Mouse (Mus musculus) heart, postnatal 0 days (tissue): ENCODE results near the gene Tnnc2. TPM values are rescaled to one million over a fixed set of nuclear protein-coding genes. Genes with fewer than 3 reads are reported as not detected.
"Not testable (repeated sequence)": the region's sequence is repeated elsewhere in the genome, so short reads cannot be mapped to it uniquely, and the experiment has no call there.

Experiments
- ATAC-seq: fragments of 200-750 bp; cut with Nextera tagmentation; 2 replicates; pipeline ENCODE4 v1.8.0; 2017; ENCODE audit warnings: low read depth, moderate number of reproducible peaks, moderate library complexity; ENCODE audit not compliant: insufficient read depth
- DNase-seq: peaks from one replicate; pipeline ENCODE4 v3.0.0-alpha.2; 2016; ENCODE audit warnings: low spot score
- H3K27ac ChIP-seq: fragments of 300-500 bp; sonication (generic); 2 replicates; pipeline ENCODE4 v1.5.1; 2014; ENCODE audit warnings: low read depth, mild to moderate bottlenecking
- H3K27me3 ChIP-seq: fragments of 300-500 bp; sonication (generic); 2 replicates; pipeline ENCODE4 v1.6.1; 2014; ENCODE audit warnings: low read length, mixed read lengths; ENCODE audit not compliant: control insufficient read depth, insufficient read depth
- H3K36me3 ChIP-seq: fragments of 300-500 bp; sonication (generic); replicated peaks from 2 replicates; pipeline ENCODE4 v1.6.1; 2014; ENCODE audit warnings: low read length, mixed read lengths; ENCODE audit not compliant: control insufficient read depth, insufficient read depth
- H3K4me1 ChIP-seq: fragments of 300-500 bp; sonication (generic); 2 replicates; pipeline ENCODE4 v1.6.1; 2014; ENCODE audit warnings: antibody characterized with exemption; ENCODE audit not compliant: control insufficient read depth, insufficient read depth
- H3K4me2 ChIP-seq: fragments of 300-500 bp; sonication (generic); 2 replicates; pipeline ENCODE4 v1.6.1; 2014; ENCODE audit warnings: low read depth, mild to moderate bottlenecking, low read length, moderate library complexity
- H3K4me3 ChIP-seq: fragments of 300-500 bp; sonication (generic); 2 replicates; pipeline ENCODE4 v1.5.1; 2014; ENCODE audit warnings: low read depth, low read length
- H3K9ac ChIP-seq: fragments of 300-500 bp; sonication (generic); replicated peaks from 2 replicates; pipeline ENCODE4 v1.6.1; 2014; ENCODE audit warnings: low read depth, low read length, mixed read lengths
- H3K9me3 ChIP-seq: fragments of 300-500 bp; sonication (generic); replicated peaks from 2 replicates; pipeline ENCODE4 v1.6.1; 2016; ENCODE audit warnings: low read length; ENCODE audit not compliant: control insufficient read depth
- CTCF ChIP-seq: IDR thresholded peaks from 2 replicates; pipeline ENCODE4 v1.5.1; 2016; ENCODE audit warnings: antibody characterized with exemption, control low read depth, low read depth
- EP300 ChIP-seq: IDR thresholded peaks from 2 replicates; pipeline ENCODE4 v1.6.1; 2016; ENCODE audit warnings: antibody characterized with exemption, low read depth
- WGBS: fragments of 180-500 bp; shearing (Covaris S2); extraction: QIAGEN DNeasy Blood & Tissue Kit; methylation state at CpG from one replicate; pipeline ENCODE4 v1.1.7; 2014; 5-methylcytosine and 5-hydroxymethylcytosine counted together
- polyA plus RNA-seq: library from polyadenylated mRNA; unstranded; fragments of >200 nt; fragmentation: Nextera tagmentation; extraction: Ambion mirVana; gene quantifications from 2 replicates; pipeline ENCODE4 v1.2.1, GENCODE M21; 2015
- total RNA-seq: library from RNA; depleted of rRNA; stranded (reverse); fragments of >200 nt; gene quantifications from 2 replicates; pipeline ENCODE4 v1.2.3, GENCODE M21; 2014; ENCODE audit warnings: low replicate concordance

The Tnnc2 gene
- total and polyA plus RNA-seq, 2 experiments from 2014 or later: 0.25 to 5.0 TPM

GRCm38 (mm10) chr2:164804533-164805331, 25.0 kb upstream of the Tnnc2 start, which contains the start of the genes Acot8 and Zswim3:
Gene Acot8, minus strand, starts transcription at chr2:164804882.
Gene Zswim3, plus strand, starts transcription at chr2:164805098.
- H3K9me3 ChIP-seq: no peaks in the 10 kb centered on the region
- no peaks in the 10 kb centered on the region for H3K27me3 ChIP-seq
- ATAC-seq (peak; percentile 96), DNase-seq (peak; percentile 99)
- peak within 1 kb of the TSS; percentile 82 for H3K9ac ChIP-seq
- TF ChIP-seq EP300 (peak; percentile 83), CTCF (no peak)
- peak within 1 kb of the TSS; percentile 86 for H3K27ac ChIP-seq
- WGBS: under 1% methylated on average over 47 of the region's 47 CpGs
- peak within 1 kb of the TSS; percentile 78 for H3K4me2 ChIP-seq
- peaks cover 7% of the 10 kb centered on the region for H3K36me3 ChIP-seq
- H3K4me1 ChIP-seq: peaks cover 18% of the 10 kb centered on the region
- peak within 1 kb of the TSS; percentile 81 for H3K4me3 ChIP-seq

DNA sequence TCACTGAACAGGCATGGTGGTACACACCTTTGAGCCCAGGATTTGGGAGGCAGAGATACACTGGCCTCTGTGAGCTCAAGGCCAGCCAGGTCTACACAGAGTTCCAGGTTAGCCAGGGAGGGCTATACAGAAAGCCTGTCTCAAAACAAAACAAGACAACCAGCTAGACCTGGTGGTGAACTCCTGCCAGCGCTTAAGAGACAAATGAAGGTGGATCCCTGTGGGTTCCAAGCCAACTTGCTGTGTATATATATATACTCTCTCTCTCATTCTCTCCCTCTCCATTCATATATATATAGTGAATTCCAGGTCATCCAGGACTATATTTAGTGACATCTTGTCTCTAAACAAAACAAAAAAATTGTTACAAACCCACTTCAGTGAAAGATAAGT, 24.1 kb upstream of the Tnnc2 start:
- Histone ChIP-seq H3K27me3 (no peaks in the 10 kb centered on the region), H3K27ac (peak overlapping the region; percentile 85), H3K9me3 (no peaks in the 10 kb centered on the region), H3K4me3 (peak overlapping the region; percentile 81), H3K36me3 (peaks cover 9% of the 10 kb centered on the region), H3K4me1 (peaks cover 18% of the 10 kb centered on the region), H3K4me2 (peak overlapping the region; percentile 67), H3K9ac (peak overlapping the region; percentile 82)
- no peak for DNase-seq
- TF ChIP-seq CTCF (no peak), EP300 (no peak)
- no peak for ATAC-seq
- 36% methylated on average over 1 of the region's 1 CpGs for WGBS

- no peaks in the 10 kb centered on the region for H3K27me3 ChIP-seq
- peaks cover 18% of the 10 kb centered on the region for H3K4me1 ChIP-seq
- H3K4me3 ChIP-seq: peak overlapping the region; percentile 81; the same call in 1 of the 2 replicates
- H3K9me3 ChIP-seq: no peaks in the 10 kb centered on the region
- TF ChIP-seq CTCF (no peak), EP300 (no peak)
- peak overlapping the region; percentile 67; the same call in 1 of the 2 replicates for H3K4me2 ChIP-seq
- no peak for DNase-seq
- H3K36me3 ChIP-seq: peaks cover 10% of the 10 kb centered on the region
- peak overlapping the region; percentile 82; the same call in 1 of the 2 replicates for H3K9ac ChIP-seq
- no peak overlapping the region for H3K27ac ChIP-seq
- no peak for ATAC-seq
- 82% methylated on average over 16 of the region's 16 CpGs for WGBS
Observed at GRCm38 (mm10) chr2:164803201-164803920, 23.6 kb upstream of the Tnnc2 start.

DNA sequence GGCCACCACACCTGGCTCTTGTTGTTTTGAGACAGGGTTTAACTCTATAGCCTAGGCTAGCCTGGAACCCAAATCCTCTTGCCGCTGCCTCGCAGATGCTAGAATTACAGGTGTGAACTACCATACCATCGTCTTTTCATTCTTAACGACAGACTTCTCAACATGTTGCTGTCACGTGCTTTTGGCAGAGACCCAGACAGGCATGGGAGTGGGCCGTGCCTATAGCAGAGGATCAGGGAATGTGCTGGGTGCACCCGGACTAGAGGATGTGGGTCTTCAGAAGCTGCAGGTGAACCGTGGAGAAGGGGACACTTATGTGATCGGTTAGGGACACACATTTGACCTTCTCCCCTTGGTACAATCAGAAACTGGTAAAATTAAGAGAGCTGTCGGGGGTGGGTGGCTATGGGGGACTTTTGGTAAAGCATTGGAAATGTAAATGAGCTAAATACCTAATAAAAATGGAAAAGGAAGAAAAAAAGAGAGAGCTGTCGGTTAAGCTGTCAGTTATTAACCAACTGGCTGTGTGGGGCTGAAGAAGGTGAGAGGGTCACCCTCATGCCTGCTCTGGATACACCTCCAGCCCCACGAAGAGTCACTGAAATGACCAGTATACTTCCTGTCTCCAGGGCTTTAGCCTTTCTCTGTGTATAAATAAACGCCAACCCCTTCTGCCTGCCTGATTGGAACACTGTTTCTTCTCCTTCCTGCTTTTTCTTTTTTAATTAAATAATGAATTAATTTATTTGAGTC, 20.7 kb upstream of the Tnnc2 start:
- no peak for DNase-seq
- Histone ChIP-seq H3K27me3 (no peaks in the 10 kb centered on the region), H3K27ac (no peak overlapping the region), H3K36me3 (peaks cover 32% of the 10 kb centered on the region), H3K9ac (no peak overlapping the region), H3K9me3 (no peaks in the 10 kb centered on the region), H3K4me3 (no peak overlapping the region), H3K4me2 (no peak overlapping the region), H3K4me1 (peaks cover 10% of the 10 kb centered on the region)
- TF ChIP-seq CTCF: no peak
- no peak for TF ChIP-seq EP300
- WGBS: 78% methylated on average over 13 of the region's 13 CpGs
- ATAC-seq: no peak

DNA sequence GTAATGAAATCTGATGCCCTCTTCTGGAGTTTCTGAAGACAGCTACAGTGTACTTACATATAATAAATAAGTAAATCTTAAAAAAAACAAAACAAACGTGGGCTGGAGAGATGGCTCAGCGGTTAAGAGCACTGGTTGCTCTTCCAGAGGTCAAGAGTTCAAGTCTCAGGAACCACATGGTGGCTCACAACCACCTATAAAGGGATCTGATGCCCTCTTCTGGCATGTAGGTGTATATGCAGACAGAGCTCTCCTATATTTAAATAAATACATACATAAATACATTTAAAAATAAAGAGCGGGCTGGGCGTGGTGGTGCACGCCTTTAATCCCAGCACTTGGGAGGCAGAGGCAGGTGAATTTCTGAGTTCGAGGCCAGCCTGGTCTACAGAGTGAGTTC, 18.8 kb upstream of the Tnnc2 start:
- TF ChIP-seq CTCF: peak; percentile 34
- DNase-seq, H3K27me3 ChIP-seq, H3K27ac ChIP-seq, ATAC-seq, H3K4me1 ChIP-seq, H3K4me2 ChIP-seq, H3K9me3 ChIP-seq, H3K4me3 ChIP-seq, H3K9ac ChIP-seq: not testable (repeated sequence)
- 69% methylated on average over 6 of the region's 6 CpGs for WGBS
- H3K36me3 ChIP-seq: peaks cover 41% of the 10 kb centered on the region
